Mouse (Mus musculus) embryonic facial prominence, embryonic 12.5 days (tissue): ENCODE results near the gene Fitm1. TPM values are rescaled to one million over a fixed set of nuclear protein-coding genes. Genes with fewer than 3 reads are reported as not detected.

Experiments
- ATAC-seq: fragments of 200-750 bp; cut with Nextera tagmentation; 2 replicates; pipeline ENCODE4 v1.8.0; 2017; ENCODE audit not compliant: insufficient number of reproducible peaks, insufficient read depth, low FRiP score, low TSS enrichment
- H3K27ac ChIP-seq: fragments of 300-500 bp; sonication (generic); 2 replicates; pipeline ENCODE4 v1.5.1; 2016; ENCODE audit warnings: mild to moderate bottlenecking
- H3K27me3 ChIP-seq: fragments of 300-500 bp; sonication (generic); 2 replicates; pipeline ENCODE4 v1.6.1; 2016; ENCODE audit warnings: mild to moderate bottlenecking, moderate library complexity
- H3K36me3 ChIP-seq: fragments of 300-500 bp; sonication (generic); 2 replicates; pipeline ENCODE4 v1.6.1; 2016; ENCODE audit warnings: mild to moderate bottlenecking
- H3K4me1 ChIP-seq: fragments of 300-500 bp; sonication (generic); 2 replicates; pipeline ENCODE4 v1.6.1; 2016
- H3K4me2 ChIP-seq: fragments of 300-500 bp; sonication (generic); replicated peaks from 2 replicates; pipeline ENCODE4 v1.6.1; 2016; ENCODE audit warnings: mild to moderate bottlenecking, moderate library complexity
- H3K4me3 ChIP-seq: fragments of 300-500 bp; sonication (generic); 2 replicates; pipeline ENCODE4 v1.5.1; 2016; ENCODE audit warnings: mild to moderate bottlenecking
- H3K9ac ChIP-seq: fragments of 300-500 bp; sonication (generic); 2 replicates; pipeline ENCODE4 v1.6.1; 2016; ENCODE audit warnings: mild to moderate bottlenecking, moderate library complexity
- H3K9me3 ChIP-seq: fragments of 300-500 bp; sonication (generic); 2 replicates; pipeline ENCODE4 v1.6.1; 2016; ENCODE audit warnings: mild to moderate bottlenecking, moderate library complexity
- WGBS: fragments of 180-500 bp; shearing (Covaris S2); methylation state at CpG from one replicate; pipeline ENCODE4 v1.1.7; 2016; 5-methylcytosine and 5-hydroxymethylcytosine counted together
- polyA plus RNA-seq: library from polyadenylated mRNA; unstranded; fragments of >200 nt; fragmentation: Nextera tagmentation; extraction: Ambion mirVana; gene quantifications from 2 replicates; pipeline ENCODE4 v1.2.1, GENCODE M21; 2016

Gene Fitm1
- 8.7 and 9.1 TPM in 2 replicates for polyA plus RNA-seq

DNA sequence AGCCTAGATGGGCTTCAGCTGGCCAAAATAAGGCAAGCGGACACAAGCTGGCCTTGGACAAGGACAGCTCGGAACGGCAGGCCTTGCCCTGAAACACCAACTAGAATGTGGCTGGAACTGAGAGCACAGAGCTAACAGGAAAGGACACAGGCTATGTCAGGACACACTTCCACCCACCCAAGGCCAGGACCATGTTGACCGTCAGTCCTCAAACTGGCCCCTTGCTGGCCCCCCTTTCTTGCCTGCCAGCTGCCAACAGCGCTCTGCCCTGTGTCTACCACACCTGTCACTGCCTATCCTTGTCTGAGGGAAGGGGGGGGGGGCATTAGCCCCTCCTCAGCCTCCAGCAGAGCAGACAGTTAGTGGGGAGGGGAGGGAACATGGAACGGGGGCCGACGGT is at the start of gene Fitm1:
TSS of gene Fitm1 (plus strand) at position 316 of the 400 bp plus-strand sequence.
- WGBS: 55% methylated on average over 8 of the region's 8 CpGs
- no peak within 1 kb of the TSS for H3K27ac ChIP-seq
- no peak for ATAC-seq
- H3K4me3 ChIP-seq: no peak within 1 kb of the TSS; the same call in 1 of the 2 replicates
- no peaks in the 10 kb centered on the region for H3K9me3 ChIP-seq
- H3K27me3 ChIP-seq: no peaks in the 10 kb centered on the region
- H3K36me3 ChIP-seq: 0 out of 2 replicates have a peak, but pooled peaks cover 6% of the 10 kb centered on the region
- no peaks in the 10 kb centered on the region for H3K4me1 ChIP-seq
- no peak within 1 kb of the TSS; the same call in 1 of the 2 replicates for H3K9ac ChIP-seq
- peak within 1 kb of the TSS; percentile 26; the same call in 1 of the 2 replicates for H3K4me2 ChIP-seq

- Histone ChIP-seq H3K9ac (no peak overlapping the region), H3K27ac (no peak overlapping the region), H3K9me3 (no peaks in the 10 kb centered on the region), H3K4me2 (no peak overlapping the region), H3K36me3 (no peaks in the 10 kb centered on the region), H3K27me3 (peaks cover 18% of the 10 kb centered on the region), H3K4me1 (no peaks in the 10 kb centered on the region), H3K4me3 (no peak overlapping the region)
- no peak for ATAC-seq
- 78% methylated on average over 2 of the region's 2 CpGs for WGBS
Measured at GRCm38 (mm10) chr14:55526674-55527073, 48.7 kb upstream of the Fitm1 start.

DNA sequence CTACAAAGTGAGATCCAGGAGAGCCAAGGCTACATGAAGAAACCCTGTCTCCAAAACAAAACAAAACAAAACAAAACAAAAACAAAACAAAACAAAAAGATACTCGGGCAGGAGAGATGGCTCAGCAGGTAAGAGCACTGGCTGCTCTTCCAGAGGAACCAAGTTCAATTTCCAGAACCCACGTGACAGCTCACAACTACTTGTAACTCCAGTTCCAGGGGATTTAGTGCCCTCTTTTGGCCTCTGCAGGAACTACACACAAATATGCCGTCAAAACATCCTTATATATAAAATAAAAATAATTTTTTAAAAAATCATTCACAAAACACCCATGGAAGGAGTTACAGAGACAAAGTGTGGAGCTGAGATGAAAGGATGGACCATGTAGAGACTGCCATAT is 47.5 kb upstream of the Fitm1 start:
- no peak overlapping the region for H3K4me2 ChIP-seq
- H3K4me3 ChIP-seq: no peak overlapping the region
- H3K9ac ChIP-seq: no peak overlapping the region
- H3K27me3 ChIP-seq: peaks cover 6% of the 10 kb centered on the region; the same call in 1 of the 2 replicates
- H3K9me3 ChIP-seq: no peaks in the 10 kb centered on the region
- no peak overlapping the region for H3K27ac ChIP-seq
- H3K4me1 ChIP-seq: no peaks in the 10 kb centered on the region
- 25% methylated on average over 3 of the region's 3 CpGs for WGBS
- ATAC-seq: no peak
- H3K36me3 ChIP-seq: no peaks in the 10 kb centered on the region

DNA sequence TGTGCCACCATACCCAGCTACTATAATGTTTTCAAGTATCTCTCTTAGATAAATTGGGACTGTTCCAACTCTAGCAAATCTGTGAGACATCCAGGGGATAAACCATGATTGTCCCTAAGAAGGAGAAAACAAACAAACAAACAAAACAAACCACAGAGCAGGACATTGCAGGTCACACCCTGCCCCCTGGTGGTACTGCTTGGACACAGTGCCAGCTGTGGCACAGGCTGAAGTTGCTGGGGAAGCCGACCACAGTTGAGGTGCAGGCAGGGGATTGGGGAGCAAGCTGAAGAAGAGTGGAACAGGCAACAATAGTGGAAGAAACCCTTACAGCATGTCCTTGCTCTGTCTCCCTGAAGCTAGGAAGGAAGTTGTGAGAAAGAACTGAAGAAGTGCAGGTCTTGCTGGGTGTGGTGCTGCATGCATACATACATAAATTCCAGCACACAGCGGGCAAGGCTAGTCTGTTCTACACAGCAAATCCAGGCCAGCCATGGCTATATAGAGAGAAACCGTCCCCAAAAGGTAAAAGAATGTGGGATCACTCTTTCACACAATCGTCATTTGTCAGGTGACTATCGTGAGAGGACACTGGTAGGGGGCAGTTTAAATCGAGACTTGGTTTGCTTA is 39.2 kb upstream of the Fitm1 start:
- 49% methylated on average over 6 of the region's 6 CpGs for WGBS
- H3K36me3 ChIP-seq: no peaks in the 10 kb centered on the region
- H3K9me3 ChIP-seq: no peaks in the 10 kb centered on the region
- ATAC-seq: no peak
- H3K4me3 ChIP-seq: no peak overlapping the region
- H3K4me1 ChIP-seq: peaks cover 6% of the 10 kb centered on the region
- no peaks in the 10 kb centered on the region for H3K27me3 ChIP-seq
- H3K9ac ChIP-seq: no peak overlapping the region
- H3K27ac ChIP-seq: no peak overlapping the region
- no peak overlapping the region for H3K4me2 ChIP-seq

GRCm38 (mm10) chr14:55540067-55540786 is 35.2 kb upstream of the Fitm1 start, which contains the start of gene Pck2:
Pck2 (plus strand) TSS chr14:55540266.
- peak; percentile 89 for ATAC-seq
- WGBS: 0% methylated on average over 32 of the region's 32 CpGs

DNA sequence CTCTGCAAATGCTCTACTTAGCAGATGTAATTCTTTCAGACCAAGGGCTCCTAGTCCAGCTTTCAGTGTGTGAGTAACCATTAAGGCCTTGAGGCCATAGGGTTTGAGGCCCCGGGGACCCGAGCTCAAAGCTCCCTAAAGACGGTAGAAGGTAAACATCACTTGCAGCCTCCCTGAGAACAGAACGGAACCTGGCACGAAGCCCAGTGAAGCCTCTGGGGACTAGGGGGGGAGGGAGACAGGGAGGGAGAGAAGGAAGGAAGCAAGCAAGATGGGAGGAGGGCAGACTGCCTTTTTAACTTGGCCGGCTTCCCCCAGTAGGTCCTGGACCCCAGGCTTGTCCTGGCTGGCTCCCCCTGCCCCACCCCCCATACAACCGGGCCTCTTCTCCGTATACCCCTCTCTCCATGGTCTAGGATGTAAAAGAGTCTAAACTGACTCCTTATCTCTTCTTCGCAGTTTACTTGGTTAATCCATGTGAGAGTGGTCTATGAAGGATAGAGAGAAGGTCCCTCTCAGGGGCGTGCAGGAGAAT is 34.6 kb upstream of the Fitm1 start:
- Histone ChIP-seq H3K9me3 (no peaks in the 10 kb centered on the region), H3K4me1 (peaks cover 11% of the 10 kb centered on the region), H3K4me3 (peak overlapping the region; percentile 57), H3K9ac (peak overlapping the region; percentile 70), H3K27ac (peak overlapping the region; percentile 84), H3K27me3 (no peaks in the 10 kb centered on the region), H3K36me3 (peaks cover 26% of the 10 kb centered on the region), H3K4me2 (peak overlapping the region; percentile 75)
- peak; percentile 42 for ATAC-seq
- 7% methylated on average over 10 of the region's 10 CpGs for WGBS

More at GRCm38 (mm10) chr14:55540067-55540786, 35.2 kb upstream of the Fitm1 start, which contains the start of gene Pck2:
- Histone ChIP-seq H3K4me1 (peaks cover 11% of the 10 kb centered on the region), H3K36me3 (peaks cover 20% of the 10 kb centered on the region), H3K4me2 (peak within 1 kb of the TSS; percentile 75), H3K9ac (peak within 1 kb of the TSS; percentile 70), H3K27ac (peak within 1 kb of the TSS; percentile 84), H3K27me3 (no peaks in the 10 kb centered on the region), H3K9me3 (no peaks in the 10 kb centered on the region), H3K4me3 (peak within 1 kb of the TSS; percentile 57)

GRCm38 (mm10) chr14:55542268-55542667 is 33.1 kb upstream of the Fitm1 start:
- H3K9ac ChIP-seq: no peak overlapping the region
- H3K4me2 ChIP-seq: no peak overlapping the region
- no peak overlapping the region for H3K4me3 ChIP-seq
- peaks cover 11% of the 10 kb centered on the region for H3K4me1 ChIP-seq
- 97% methylated on average over 12 of the region's 12 CpGs for WGBS
- no peaks in the 10 kb centered on the region for H3K9me3 ChIP-seq
- H3K27me3 ChIP-seq: no peaks in the 10 kb centered on the region
- no peak overlapping the region for H3K27ac ChIP-seq
- no peak for ATAC-seq
- H3K36me3 ChIP-seq: peaks cover 29% of the 10 kb centered on the region

- no peak for ATAC-seq
Measured at GRCm38 (mm10) chr14:55544334-55544733, 31.1 kb upstream of the Fitm1 start.

GRCm38 (mm10) chr14:55550191-55550590 is 25.2 kb upstream of the Fitm1 start:
- H3K9me3 ChIP-seq: no peaks in the 10 kb centered on the region
- H3K4me2 ChIP-seq: no peak overlapping the region
- peaks cover 29% of the 10 kb centered on the region for H3K36me3 ChIP-seq
- H3K27me3 ChIP-seq: no peaks in the 10 kb centered on the region
- H3K4me1 ChIP-seq: no peaks in the 10 kb centered on the region
- H3K9ac ChIP-seq: no peak overlapping the region
- no peak for ATAC-seq
- no peak overlapping the region for H3K27ac ChIP-seq
- H3K4me3 ChIP-seq: no peak overlapping the region
- 86% methylated on average over 6 of the region's 6 CpGs for WGBS

More at GRCm38 (mm10) chr14:55544334-55544733, 31.1 kb upstream of the Fitm1 start:
- 86% methylated on average over 9 of the region's 9 CpGs for WGBS
- H3K27ac ChIP-seq: no peak overlapping the region
- H3K4me3 ChIP-seq: no peak overlapping the region
- H3K4me2 ChIP-seq: no peak overlapping the region
- peaks cover 49% of the 10 kb centered on the region for H3K36me3 ChIP-seq
- no peaks in the 10 kb centered on the region for H3K27me3 ChIP-seq
- no peaks in the 10 kb centered on the region for H3K9me3 ChIP-seq
- H3K9ac ChIP-seq: no peak overlapping the region
- H3K4me1 ChIP-seq: peaks cover 11% of the 10 kb centered on the region

- 75% methylated on average over 5 of the region's 5 CpGs for WGBS
- Histone ChIP-seq H3K27me3 (no peaks in the 10 kb centered on the region), H3K4me1 (no peaks in the 10 kb centered on the region), H3K27ac (no peak overlapping the region), H3K36me3 (peaks cover 20% of the 10 kb centered on the region), H3K9me3 (no peaks in the 10 kb centered on the region), H3K4me2 (no peak overlapping the region), H3K4me3 (no peak overlapping the region), H3K9ac (no peak overlapping the region)
- no peak for ATAC-seq
Measured at GRCm38 (mm10) chr14:55551347-55551746, 24.1 kb upstream of the Fitm1 start.

GRCm38 (mm10) chr14:55551794-55552193 is 23.6 kb upstream of the Fitm1 start:
- Histone ChIP-seq H3K27me3 (no peaks in the 10 kb centered on the region), H3K36me3 (peaks cover 20% of the 10 kb centered on the region), H3K9ac (no peak overlapping the region), H3K9me3 (no peaks in the 10 kb centered on the region), H3K4me3 (no peak overlapping the region), H3K27ac (no peak overlapping the region), H3K4me2 (no peak overlapping the region), H3K4me1 (peaks cover 2% of the 10 kb centered on the region; the same call in 1 of the 2 replicates)
- ATAC-seq: no peak
- 94% methylated on average over 8 of the region's 8 CpGs for WGBS
